Mouse (Mus musculus) ES-E14 (cell line): ENCODE measurements around the gene Gm28551. TPM values are rescaled to one million over a fixed set of nuclear protein-coding genes. Genes with fewer than 3 reads are reported as not detected.
"Not testable (repeated sequence)": the region's sequence is repeated elsewhere in the genome, so short reads cannot be mapped to it uniquely, and the experiment has no call there.

Source experiments
- DNase-seq: peaks from one replicate; pipeline ENCODE4 v3.0.0-alpha.2; 2013; ENCODE audit warnings: low read depth, low spot score
- H3K27ac ChIP-seq: 2 replicates; pipeline ENCODE4 v1.5.1; 2012; ENCODE audit warnings: low read depth, mild to moderate bottlenecking, low read length, moderate library complexity, mixed read lengths; ENCODE audit not compliant: poor library complexity, insufficient read depth, severe bottlenecking
- H3K36me3 ChIP-seq: 2 replicates; pipeline ENCODE4 v1.6.1; 2012; ENCODE audit warnings: mild to moderate bottlenecking, low read length, moderate library complexity, mixed read lengths; ENCODE audit not compliant: control insufficient read depth, poor library complexity, insufficient read depth, severe bottlenecking
- H3K4me1 ChIP-seq, 2 experiments: fragments of 150-350 bp in 1 of 2; sonication (generic) in 1 of 2; 2 replicates each; pipeline ENCODE4 v1.6.1; 2012; ENCODE audit warnings: low read length in 2 of 2, mild to moderate bottlenecking in 1 of 2, mixed read lengths in 1 of 2; ENCODE audit not compliant: control insufficient read depth in 2 of 2, insufficient read depth in 2 of 2, poor library complexity in 1 of 2
- H3K4me3 ChIP-seq, 2 experiments: fragments of 150-350 bp in 1 of 2; sonication (generic) in 1 of 2; 2 replicates each; pipeline ENCODE4 v1.5.1; 2012; ENCODE audit warnings: low read length in 2 of 2, low read depth in 1 of 2, mild to moderate bottlenecking in 1 of 2, mixed read lengths in 1 of 2; ENCODE audit not compliant: insufficient read depth in 1 of 2, poor library complexity in 1 of 2, severe bottlenecking in 1 of 2
- H3K9ac ChIP-seq: 2 replicates; pipeline ENCODE4 v1.6.1; 2012; ENCODE audit warnings: low read depth, mild to moderate bottlenecking, low read length, mixed read lengths; ENCODE audit not compliant: poor library complexity, insufficient read depth, severe bottlenecking
- H3K9me3 ChIP-seq: fragments of 150-350 bp; sonication (generic); 2 replicates; pipeline ENCODE4 v1.6.1; 2012; ENCODE audit warnings: low read depth, mild to moderate bottlenecking, low read length; ENCODE audit not compliant: control insufficient read depth, insufficient read depth
- CHD2 ChIP-seq: IDR thresholded peaks from 2 replicates; pipeline ENCODE4 v1.6.1; 2014; ENCODE audit warnings: mild to moderate bottlenecking, low read depth, low read length, inconsistent platforms
- HCFC1 ChIP-seq: IDR thresholded peaks from 2 replicates; pipeline ENCODE4 v1.6.1; 2012; ENCODE audit warnings: low read length, inconsistent platforms, borderline replicate concordance; ENCODE audit not compliant: insufficient read depth
- MAFK ChIP-seq: IDR thresholded peaks from 2 replicates; pipeline ENCODE4 v1.6.1; 2014; ENCODE audit warnings: mild to moderate bottlenecking, low read depth, low read length, inconsistent platforms; ENCODE audit not compliant: insufficient read depth
- ZC3H11A ChIP-seq: IDR thresholded peaks from 2 replicates; pipeline ENCODE4 v1.6.1; 2012; ENCODE audit warnings: low read depth, mild to moderate bottlenecking, inconsistent platforms, low read length, borderline replicate concordance
- ZNF384 ChIP-seq: IDR thresholded peaks from 2 replicates; pipeline ENCODE4 v1.6.1; 2012; ENCODE audit warnings: low read depth, low read length, inconsistent platforms
- in situ Hi-C, 2 experiments: fragments of 600-800 bp; cut with MboI; formaldehyde crosslinking; loops; one replicate each; pipeline ENCODE4 v1.15.1; 2025; ENCODE audit warnings: low sequenced_read_pairs in 2 of 2, inconsistent platforms in 1 of 2; ENCODE audit not compliant: unreplicated experiment in 2 of 2
- total RNA-seq: library from RNA; depleted of rRNA; stranded (reverse); fragments of 300-350 nt; gene quantifications from 2 replicates; pipeline ENCODE4 v1.2.3, GENCODE M21; 2012

Gm28551 gene
- total RNA-seq, 1 experiment = 0.09 TPM

DNA sequence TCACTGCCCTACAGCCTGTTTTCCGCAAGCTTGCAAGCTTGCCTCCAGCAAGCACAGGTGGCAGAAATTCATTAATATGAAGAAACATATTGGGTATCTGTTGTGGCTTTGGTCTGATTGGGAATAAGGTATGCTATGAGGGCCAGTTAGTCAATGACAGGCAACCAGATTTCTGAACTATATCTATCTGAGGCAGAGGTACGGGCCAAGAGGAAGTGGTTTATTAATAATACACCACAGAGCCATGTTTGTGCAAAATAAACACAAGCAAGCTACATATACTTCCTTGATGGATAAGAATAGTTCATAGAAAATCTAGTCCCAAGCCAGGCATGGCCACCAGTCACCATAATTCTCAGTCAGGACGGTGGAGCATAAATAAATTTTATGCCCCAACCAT is 25.3 kb upstream of the Gm28551 start:
- Histone ChIP-seq H3K4me1 (no peaks in the 10 kb centered on the region), H3K9me3 (no peaks in the 10 kb centered on the region), H3K9ac (no peak overlapping the region), H3K4me3 (no peak overlapping the region), H3K36me3 (no peaks in the 10 kb centered on the region), H3K27ac (no peak overlapping the region)
- in situ Hi-C loops = no loop called here
- TF ChIP-seq MAFK (no peak), CHD2 (no peak), HCFC1 (no peak), ZNF384 (no peak), ZC3H11A (no peak)
- DNase-seq = no peak

- in situ Hi-C loops, H3K36me3 ChIP-seq, H3K4me3 ChIP-seq, H3K9me3 ChIP-seq, H3K9ac ChIP-seq, DNase-seq, H3K4me1 ChIP-seq, H3K27ac ChIP-seq: not testable (repeated sequence)
Observed at GRCm38 (mm10) chr1:53375965-53376364, 23.5 kb upstream of the Gm28551 start.

- in situ Hi-C loops = no loop called here
- Histone ChIP-seq H3K9me3 (no peaks in the 10 kb centered on the region), H3K27ac (no peak overlapping the region), H3K36me3 (no peaks in the 10 kb centered on the region), H3K4me3 (no peak overlapping the region), H3K9ac (no peak overlapping the region), H3K4me1 (no peaks in the 10 kb centered on the region)
- no peak for DNase-seq
- TF ChIP-seq CHD2 (no peak), ZNF384 (no peak), MAFK (no peak), ZC3H11A (no peak), HCFC1 (no peak)
Observed at GRCm38 (mm10) chr1:53358988-53359387, 6.5 kb upstream of the Gm28551 start.

DNA sequence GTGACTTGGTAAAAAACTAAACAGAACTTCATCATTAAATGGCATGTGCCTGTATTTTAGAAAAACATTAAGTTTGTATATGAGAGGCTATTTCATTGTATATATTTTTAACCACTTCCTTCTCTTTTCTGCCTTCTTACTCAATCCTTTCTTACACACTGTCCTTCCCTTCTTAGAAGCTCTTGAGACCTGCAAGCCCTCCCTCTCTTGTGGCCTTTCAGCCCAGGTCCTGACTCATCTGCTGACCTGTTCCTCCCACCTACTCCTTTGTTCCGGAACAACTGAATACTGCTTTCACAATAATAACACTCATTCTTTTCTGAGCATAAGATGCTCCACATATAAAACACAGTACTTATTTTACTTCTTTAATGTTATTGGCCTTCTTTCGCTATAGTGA is 11.4 kb downstream of the Gm28551 start:
- no peaks in the 10 kb centered on the region for H3K9me3 ChIP-seq
- H3K9ac ChIP-seq = no peak overlapping the region
- H3K4me1 ChIP-seq = no peaks in the 10 kb centered on the region
- H3K4me3 ChIP-seq = no peak overlapping the region
- in situ Hi-C loops = no loop called here
- H3K27ac ChIP-seq = no peak overlapping the region
- H3K36me3 ChIP-seq = no peaks in the 10 kb centered on the region
- TF ChIP-seq CHD2 = no peak
- no peak for TF ChIP-seq ZNF384
- TF ChIP-seq MAFK = no peak
- no peak for TF ChIP-seq ZC3H11A
- no peak for TF ChIP-seq HCFC1
- DNase-seq = no peak

DNA sequence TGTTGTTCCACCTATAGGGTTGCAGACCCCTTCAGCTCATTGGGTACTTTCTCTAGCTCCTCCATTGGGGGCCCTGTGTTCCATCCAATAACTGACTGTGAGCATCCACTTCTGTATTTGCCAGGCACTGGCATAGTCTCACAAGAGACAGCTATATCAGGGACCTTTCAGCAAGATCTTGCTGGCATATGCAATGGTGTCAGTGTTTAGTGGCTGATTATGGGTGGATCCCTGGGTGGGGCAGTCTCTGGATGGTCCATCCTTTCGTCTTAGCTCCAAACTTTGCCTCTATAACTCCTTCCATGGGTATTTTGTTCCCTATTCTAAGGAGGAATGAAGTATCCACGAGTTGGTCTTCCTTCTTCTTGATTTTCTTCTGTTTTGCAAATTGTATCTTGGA is 15.1 kb downstream of the Gm28551 start:
- H3K4me1 ChIP-seq, H3K9ac ChIP-seq, H3K27ac ChIP-seq, H3K4me3 ChIP-seq, in situ Hi-C loops, H3K9me3 ChIP-seq, H3K36me3 ChIP-seq, DNase-seq: not testable (repeated sequence)
